Mouse (Mus musculus): ENCODE measurements at regions not wholly inside any gene's neighbourhood (a gene's known extent, or its start where the extent isn't known, plus 50 kb on each side); places are given as distances from the start of the nearest gene placed in this dataset.

DNA sequence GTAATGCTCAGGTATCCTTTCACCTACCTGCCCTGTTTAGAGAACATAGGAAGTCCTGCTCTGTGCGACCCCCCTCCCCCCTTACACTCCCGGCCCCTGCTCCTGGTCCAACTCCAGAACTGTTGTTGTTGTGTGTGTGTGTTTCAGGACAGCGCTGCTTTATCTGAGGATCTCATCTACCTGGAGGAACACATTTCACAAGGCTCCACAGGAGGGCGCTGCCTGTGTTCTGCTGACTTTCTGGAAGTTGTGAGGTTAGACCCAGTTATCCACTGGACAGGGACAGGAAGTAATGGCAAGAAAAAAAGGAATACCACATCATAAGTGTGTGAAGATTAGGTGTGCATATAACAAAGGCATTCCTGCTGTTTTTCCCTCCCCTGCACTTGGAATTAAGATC, 81.8 kb downstream of the Arrdc4 start:
- TF ChIP-seq CTCF (IDR thresholded peaks at IDR 0.05) (peak; percentile 72), EP300 (IDR thresholded peaks at IDR 0.05) (no peak)

Data from lung, postnatal 0 days (tissue).